Mouse (Mus musculus): Measurements from ENCODE around the gene Tnik.

The Tnik gene

GRCm38 (mm10) chr3:28265183-28265582 is 2.2 kb downstream of the Tnik start:
- DNase-seq: peak; percentile 37

- peak; percentile 26 for DNase-seq
These were observed 2.6 kb downstream of the Tnik start for GRCm38 (mm10) chr3:28265656-28266055.

GRCm38 (mm10) chr3:28267211-28267610 is 4.2 kb downstream of the Tnik start:
- no peak for DNase-seq

- no peak for DNase-seq
These were observed 6.7 kb downstream of the Tnik start for GRCm38 (mm10) chr3:28269716-28270115.

- DNase-seq: no peak
These were observed 8.9 kb downstream of the Tnik start for GRCm38 (mm10) chr3:28271884-28272283.

- DNase-seq: no peak
These were observed 11.7 kb downstream of the Tnik start for GRCm38 (mm10) chr3:28274763-28275162.

GRCm38 (mm10) chr3:28289693-28290092 is 26.7 kb downstream of the Tnik start:
- DNase-seq: no peak

- DNase-seq: no peak
These were observed 38.4 kb downstream of the Tnik start for GRCm38 (mm10) chr3:28301378-28301777.

GRCm38 (mm10) chr3:28303915-28304314 is 40.9 kb downstream of the Tnik start:
- no peak for DNase-seq

GRCm38 (mm10) chr3:28306852-28307251 is 43.8 kb downstream of the Tnik start:
- no peak for DNase-seq

- no peak for DNase-seq
These were observed 51.4 kb downstream of the Tnik start for GRCm38 (mm10) chr3:28314438-28314837.

- no peak for DNase-seq
These were observed 54.3 kb downstream of the Tnik start for GRCm38 (mm10) chr3:28317339-28317738.

- DNase-seq: no peak
These were observed 58.6 kb downstream of the Tnik start for GRCm38 (mm10) chr3:28321635-28322034.

- no peak for DNase-seq
These were observed 62.7 kb downstream of the Tnik start for GRCm38 (mm10) chr3:28325613-28326233.

GRCm38 (mm10) chr3:28332316-28332715 is 69.3 kb downstream of the Tnik start:
- no peak for DNase-seq

GRCm38 (mm10) chr3:28333869-28334268 is 70.9 kb downstream of the Tnik start:
- no peak for DNase-seq

- DNase-seq: no peak
These were observed 71.5 kb downstream of the Tnik start for GRCm38 (mm10) chr3:28334547-28334946.

- DNase-seq: no peak
These were observed 77.1 kb downstream of the Tnik start for GRCm38 (mm10) chr3:28340071-28340470.

- no peak for DNase-seq
These were observed 80.2 kb downstream of the Tnik start for GRCm38 (mm10) chr3:28343204-28343603.

GRCm38 (mm10) chr3:28343661-28344060 is 80.6 kb downstream of the Tnik start:
- DNase-seq: no peak

GRCm38 (mm10) chr3:28345446-28345845 is 82.4 kb downstream of the Tnik start:
- no peak for DNase-seq

- DNase-seq: no peak
These were observed 82.9 kb downstream of the Tnik start for GRCm38 (mm10) chr3:28345961-28346360.

- no peak for DNase-seq
These were observed 83.5 kb downstream of the Tnik start for GRCm38 (mm10) chr3:28346476-28346875.

GRCm38 (mm10) chr3:28348746-28349145 is 85.7 kb downstream of the Tnik start:
- DNase-seq: no peak

GRCm38 (mm10) chr3:28350147-28350801 is 87.3 kb downstream of the Tnik start:
- DNase-seq: no peak
